Mouse (Mus musculus): ENCODE measurements around the gene Asgr1. TPM values are rescaled to one million over a fixed set of nuclear protein-coding genes. Genes with fewer than 3 reads are reported as not detected.
"Not testable (repeated sequence)": the region's sequence is repeated elsewhere in the genome, so short reads cannot be mapped to it uniquely, and the experiment has no call there.

Gene Asgr1
- polyA plus RNA-seq, 1 experiment from 2014 or later: 1.4 TPM

DNA sequence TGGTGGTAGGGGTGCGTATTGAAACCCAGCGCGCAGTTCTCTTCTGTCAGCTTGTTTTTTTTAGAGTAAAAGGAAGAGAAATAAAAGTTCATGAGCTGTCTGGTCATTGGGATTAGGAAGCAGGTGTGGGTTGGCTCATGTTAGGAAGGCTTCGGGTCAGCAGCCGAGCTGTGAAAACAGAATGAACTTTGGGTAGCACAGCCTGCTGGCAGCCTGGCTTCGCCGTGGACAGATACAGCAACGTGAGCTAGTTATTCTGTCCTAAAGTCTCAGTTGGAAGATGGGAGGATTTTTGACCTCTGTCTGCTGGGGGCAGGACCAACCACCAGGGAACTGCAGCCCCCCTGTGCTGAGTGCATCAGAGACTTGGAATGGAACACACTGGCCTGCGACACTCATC is 3.9 kb downstream of the Asgr1 start:
- Histone ChIP-seq H3K36me3 (ENCODE audit: insufficient read depth, low read length) (no peaks in the 10 kb centered on the region), H3K4me1 (ENCODE audit: insufficient read depth, low read length) (peaks cover 4% of the 10 kb centered on the region; the same call in 1 of the 2 replicates), H3K27ac (ENCODE audit: low read length) (no peak overlapping the region), H3K27me3 (ENCODE audit: insufficient read depth, low read length) (0 out of 2 replicates have a peak, but pooled peaks cover 2% of the 10 kb centered on the region), H3K9ac (replicated peaks; ENCODE audit: low read length) (no peak overlapping the region), H3K4me3 (ENCODE audit: low read length) (no peak overlapping the region), H3K4me2 (replicated peaks; ENCODE audit: low read depth, low read length) (no peak overlapping the region), H3K9me3 (ENCODE audit: low read length) (no peaks in the 10 kb centered on the region)
- no peak for ATAC-seq (ENCODE audit: low FRiP score, low TSS enrichment)
- WGBS: 55% methylated on average over 9 of the region's 9 CpGs

- H3K27ac ChIP-seq (ENCODE audit: low read length): no peak overlapping the region
- 0 out of 2 replicates have a peak, but pooled peaks cover 4% of the 10 kb centered on the region for H3K9me3 ChIP-seq (ENCODE audit: low read length)
- no peak for ATAC-seq (ENCODE audit: low FRiP score, low TSS enrichment)
- no peaks in the 10 kb centered on the region for H3K36me3 ChIP-seq (ENCODE audit: insufficient read depth, low read length)
- peaks cover 4% of the 10 kb centered on the region; the same call in 1 of the 2 replicates for H3K4me1 ChIP-seq (ENCODE audit: insufficient read depth, low read length)
- WGBS: 58% methylated on average over 6 of the region's 6 CpGs
- H3K9ac ChIP-seq (replicated peaks; ENCODE audit: low read length): no peak overlapping the region
- no peak overlapping the region for H3K4me3 ChIP-seq (ENCODE audit: low read length)
- H3K27me3 ChIP-seq (ENCODE audit: insufficient read depth, low read length): 0 out of 2 replicates have a peak, but pooled peaks cover 2% of the 10 kb centered on the region
- H3K4me2 ChIP-seq (replicated peaks; ENCODE audit: low read depth, low read length): no peak overlapping the region
Observed at GRCm38 (mm10) chr11:70059930-70060329, 6.0 kb downstream of the Asgr1 start.

GRCm38 (mm10) chr11:70063053-70063452 is 9.2 kb downstream of the Asgr1 start:
- peaks cover 10% of the 10 kb centered on the region; the same call in 1 of the 2 replicates for H3K4me1 ChIP-seq (ENCODE audit: insufficient read depth, low read length)
- no peak overlapping the region for H3K4me3 ChIP-seq (ENCODE audit: low read length)
- H3K27ac ChIP-seq (ENCODE audit: low read length): no peak overlapping the region
- no peak for ATAC-seq (ENCODE audit: low FRiP score, low TSS enrichment)
- 0 out of 2 replicates have a peak, but pooled peaks cover 2% of the 10 kb centered on the region for H3K27me3 ChIP-seq (ENCODE audit: insufficient read depth, low read length)
- H3K4me2 ChIP-seq (replicated peaks; ENCODE audit: low read depth, low read length): no peak overlapping the region
- WGBS: 72% methylated on average over 3 of the region's 3 CpGs
- 0 out of 2 replicates have a peak, but pooled peaks cover 4% of the 10 kb centered on the region for H3K9me3 ChIP-seq (ENCODE audit: low read length)
- H3K36me3 ChIP-seq (ENCODE audit: insufficient read depth, low read length): no peaks in the 10 kb centered on the region
- H3K9ac ChIP-seq (replicated peaks; ENCODE audit: low read length): no peak overlapping the region

DNA sequence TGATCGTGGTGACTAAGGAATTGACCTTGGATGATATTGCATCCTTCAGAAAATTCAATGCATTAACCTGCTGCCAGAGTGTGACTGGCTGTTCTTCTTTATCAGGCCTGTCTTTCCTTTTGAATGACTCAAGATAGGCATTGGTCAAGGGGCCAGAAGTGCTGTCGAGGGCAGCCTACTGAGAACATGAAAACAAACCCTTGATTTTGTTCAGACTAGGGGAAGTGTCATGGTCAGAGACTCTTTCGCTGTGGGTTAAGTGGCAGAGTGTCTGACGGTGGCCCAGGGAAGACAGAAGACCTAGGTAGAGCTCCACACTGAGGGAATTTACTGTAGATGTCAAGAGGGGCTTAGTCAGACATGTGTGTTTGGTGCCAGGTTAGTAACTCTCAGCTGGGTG is 12.8 kb downstream of the Asgr1 start:
- Histone ChIP-seq H3K4me1 (ENCODE audit: insufficient read depth, low read length) (peaks cover 23% of the 10 kb centered on the region), H3K36me3 (ENCODE audit: insufficient read depth, low read length) (no peaks in the 10 kb centered on the region), H3K27me3 (ENCODE audit: insufficient read depth, low read length) (no peaks in the 10 kb centered on the region), H3K27ac (ENCODE audit: low read length) (no peak overlapping the region), H3K4me2 (replicated peaks; ENCODE audit: low read depth, low read length) (no peak overlapping the region), H3K4me3 (ENCODE audit: low read length) (no peak overlapping the region), H3K9ac (replicated peaks; ENCODE audit: low read length) (no peak overlapping the region), H3K9me3 (ENCODE audit: low read length) (0 out of 2 replicates have a peak, but pooled peaks cover 4% of the 10 kb centered on the region)
- ATAC-seq (ENCODE audit: low FRiP score, low TSS enrichment): no peak
- WGBS: 50% methylated on average over 4 of the region's 4 CpGs

GRCm38 (mm10) chr11:70068245-70068644 is 14.4 kb downstream of the Asgr1 start:
- Histone ChIP-seq H3K27ac (ENCODE audit: low read length) (no peak overlapping the region), H3K4me2 (replicated peaks; ENCODE audit: low read depth, low read length) (no peak overlapping the region), H3K27me3 (ENCODE audit: insufficient read depth, low read length) (no peaks in the 10 kb centered on the region), H3K9ac (replicated peaks; ENCODE audit: low read length) (no peak overlapping the region), H3K4me3 (ENCODE audit: low read length) (no peak overlapping the region), H3K36me3 (ENCODE audit: insufficient read depth, low read length) (no peaks in the 10 kb centered on the region), H3K9me3 (ENCODE audit: low read length) (0 out of 2 replicates have a peak, but pooled peaks cover under 1% of the 10 kb centered on the region), H3K4me1 (ENCODE audit: insufficient read depth, low read length) (peaks cover 23% of the 10 kb centered on the region)
- WGBS: 40% methylated on average over 3 of the region's 3 CpGs
- no peak for ATAC-seq (ENCODE audit: low FRiP score, low TSS enrichment)

- H3K4me1 ChIP-seq (ENCODE audit: insufficient read depth, low read length): peaks cover 26% of the 10 kb centered on the region
- no peaks in the 10 kb centered on the region for H3K36me3 ChIP-seq (ENCODE audit: insufficient read depth, low read length)
- H3K9me3 ChIP-seq (ENCODE audit: low read length): no peaks in the 10 kb centered on the region
- H3K27ac ChIP-seq (ENCODE audit: low read length): peak overlapping the region; percentile 89
- no peak overlapping the region for H3K9ac ChIP-seq (replicated peaks; ENCODE audit: low read length)
- H3K4me3 ChIP-seq (ENCODE audit: low read length): no peak overlapping the region
- H3K27me3 ChIP-seq (ENCODE audit: insufficient read depth, low read length): no peaks in the 10 kb centered on the region
- H3K4me2 ChIP-seq (replicated peaks; ENCODE audit: low read depth, low read length): no peak overlapping the region
- 17% methylated on average over 6 of the region's 6 CpGs for WGBS
- no peak for ATAC-seq (ENCODE audit: low FRiP score, low TSS enrichment)
Observed at GRCm38 (mm10) chr11:70070057-70070456, 16.2 kb downstream of the Asgr1 start.

DNA sequence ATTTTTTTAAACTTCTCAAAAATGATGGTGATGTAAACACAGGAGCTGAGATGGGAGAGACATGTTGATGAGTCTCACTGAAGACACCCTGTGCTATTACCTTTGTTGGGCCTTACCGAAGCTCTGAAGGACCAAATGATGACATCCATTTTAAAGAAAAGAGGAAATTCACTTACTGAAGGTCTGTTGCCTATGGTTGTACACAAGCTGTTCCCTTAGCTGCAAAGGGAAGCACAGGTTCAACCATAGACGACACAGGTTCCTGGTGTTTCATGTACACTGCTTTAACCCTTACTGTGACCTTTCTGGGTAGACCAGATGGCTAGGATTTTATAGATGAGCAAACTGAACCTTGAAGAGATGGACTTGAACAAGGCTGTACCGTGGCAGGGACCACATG is 16.7 kb downstream of the Asgr1 start:
- ATAC-seq (ENCODE audit: low FRiP score, low TSS enrichment); H3K36me3 ChIP-seq (ENCODE audit: insufficient read depth, low read length); H3K4me2 ChIP-seq (replicated peaks; ENCODE audit: low read depth, low read length); H3K4me3 ChIP-seq (ENCODE audit: low read length); H3K9me3 ChIP-seq (ENCODE audit: low read length); H3K27me3 ChIP-seq (ENCODE audit: insufficient read depth, low read length); H3K9ac ChIP-seq (replicated peaks; ENCODE audit: low read length): not testable (repeated sequence)
- Histone ChIP-seq H3K27ac (ENCODE audit: low read length) (peak overlapping the region; percentile 74), H3K4me1 (ENCODE audit: insufficient read depth, low read length) (peaks cover 26% of the 10 kb centered on the region)
- 47% methylated on average over 3 of the region's 3 CpGs for whole genome bisulfite sequencing

- Histone ChIP-seq H3K9ac (replicated peaks; ENCODE audit: low read length) (no peak overlapping the region), H3K4me2 (replicated peaks; ENCODE audit: low read depth, low read length) (peak overlapping the region; percentile 19; the same call in 1 of the 2 replicates), H3K9me3 (ENCODE audit: low read length) (no peaks in the 10 kb centered on the region), H3K36me3 (ENCODE audit: insufficient read depth, low read length) (no peaks in the 10 kb centered on the region), H3K27me3 (ENCODE audit: insufficient read depth, low read length) (peaks cover 5% of the 10 kb centered on the region; the same call in 1 of the 2 replicates), H3K27ac (ENCODE audit: low read length) (no peak overlapping the region), H3K4me1 (ENCODE audit: insufficient read depth, low read length) (peaks cover 12% of the 10 kb centered on the region), H3K4me3 (ENCODE audit: low read length) (no peak overlapping the region)
- ATAC-seq (ENCODE audit: low FRiP score, low TSS enrichment): peak; percentile 43; the same call in 1 of the 2 replicates
- WGBS: 37% methylated on average over 17 of the region's 17 CpGs
Observed at GRCm38 (mm10) chr11:70074379-70075071, 20.6 kb downstream of the Asgr1 start.

DNA sequence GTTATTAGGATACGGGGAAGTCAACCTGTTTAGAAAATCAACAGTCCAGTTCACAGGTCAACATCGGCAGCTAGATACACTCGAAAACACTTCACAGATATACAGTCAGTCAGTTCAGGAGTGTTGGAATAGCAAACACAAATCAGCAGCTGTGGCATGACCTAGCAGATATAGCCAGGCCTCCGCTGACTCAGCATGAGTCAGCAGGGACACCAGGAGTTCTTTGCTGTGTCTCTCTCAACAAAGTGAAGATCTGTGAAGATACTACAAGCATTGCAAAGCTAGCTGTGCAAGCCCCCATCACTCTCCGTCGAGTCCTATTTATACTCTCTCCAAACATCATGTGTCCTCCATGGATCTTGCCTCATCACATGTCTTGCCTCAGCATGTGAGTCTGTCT is 21.7 kb downstream of the Asgr1 start:
- H3K4me1 ChIP-seq (ENCODE audit: insufficient read depth, low read length): peaks cover 9% of the 10 kb centered on the region; the same call in 1 of the 2 replicates
- H3K9ac ChIP-seq (replicated peaks; ENCODE audit: low read length): no peak overlapping the region
- H3K4me2 ChIP-seq (replicated peaks; ENCODE audit: low read depth, low read length): no peak overlapping the region
- no peaks in the 10 kb centered on the region for H3K9me3 ChIP-seq (ENCODE audit: low read length)
- H3K4me3 ChIP-seq (ENCODE audit: low read length): no peak overlapping the region
- H3K27me3 ChIP-seq (ENCODE audit: insufficient read depth, low read length): peaks cover 5% of the 10 kb centered on the region; the same call in 1 of the 2 replicates
- H3K36me3 ChIP-seq (ENCODE audit: insufficient read depth, low read length): no peaks in the 10 kb centered on the region
- 67% methylated on average over 6 of the region's 6 CpGs for WGBS
- no peak for ATAC-seq (ENCODE audit: low FRiP score, low TSS enrichment)
- no peak overlapping the region for H3K27ac ChIP-seq (ENCODE audit: low read length)

DNA sequence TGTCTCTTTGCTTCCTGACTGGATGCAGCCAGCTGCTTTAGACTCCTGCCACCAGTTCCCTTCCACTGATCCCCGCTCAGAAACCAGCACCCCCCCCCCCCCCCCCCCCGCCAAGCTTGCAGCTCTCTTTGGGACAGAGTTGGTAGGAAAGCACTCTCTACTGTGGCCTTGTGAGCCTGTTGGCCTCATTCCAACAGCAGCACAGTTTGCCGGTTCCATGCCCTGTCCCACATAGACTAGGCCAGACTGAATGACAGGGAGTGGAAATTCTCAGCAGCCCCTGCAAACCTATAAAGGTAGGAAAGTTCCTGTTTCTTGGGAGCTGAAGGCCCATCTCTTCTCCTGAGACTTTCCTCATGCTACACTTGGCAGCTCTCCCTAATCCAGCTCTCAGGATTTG is 23.6 kb downstream of the Asgr1 start:
- Histone ChIP-seq H3K9me3 (ENCODE audit: low read length) (no peaks in the 10 kb centered on the region), H3K9ac (replicated peaks; ENCODE audit: low read length) (no peak overlapping the region), H3K4me1 (ENCODE audit: insufficient read depth, low read length) (peaks cover 3% of the 10 kb centered on the region; the same call in 1 of the 2 replicates), H3K36me3 (ENCODE audit: insufficient read depth, low read length) (no peaks in the 10 kb centered on the region), H3K27me3 (ENCODE audit: insufficient read depth, low read length) (peaks cover 5% of the 10 kb centered on the region; the same call in 1 of the 2 replicates), H3K4me3 (ENCODE audit: low read length) (no peak overlapping the region), H3K27ac (ENCODE audit: low read length) (no peak overlapping the region), H3K4me2 (replicated peaks; ENCODE audit: low read depth, low read length) (no peak overlapping the region)
- no peak for ATAC-seq (ENCODE audit: low FRiP score, low TSS enrichment)
- 62% methylated on average over 2 of the region's 3 CpGs for WGBS

All from kidney, embryonic 16.5 days (tissue).